Mouse (Mus musculus) retina, postnatal 7 days (tissue): ENCODE measurements around the gene Poc5.

Experiments used
- DNase-seq: peaks from one replicate; pipeline ENCODE4 v3.0.0-alpha.2; 2012; ENCODE audit warnings: low read depth, low spot score

Gene Poc5

DNA sequence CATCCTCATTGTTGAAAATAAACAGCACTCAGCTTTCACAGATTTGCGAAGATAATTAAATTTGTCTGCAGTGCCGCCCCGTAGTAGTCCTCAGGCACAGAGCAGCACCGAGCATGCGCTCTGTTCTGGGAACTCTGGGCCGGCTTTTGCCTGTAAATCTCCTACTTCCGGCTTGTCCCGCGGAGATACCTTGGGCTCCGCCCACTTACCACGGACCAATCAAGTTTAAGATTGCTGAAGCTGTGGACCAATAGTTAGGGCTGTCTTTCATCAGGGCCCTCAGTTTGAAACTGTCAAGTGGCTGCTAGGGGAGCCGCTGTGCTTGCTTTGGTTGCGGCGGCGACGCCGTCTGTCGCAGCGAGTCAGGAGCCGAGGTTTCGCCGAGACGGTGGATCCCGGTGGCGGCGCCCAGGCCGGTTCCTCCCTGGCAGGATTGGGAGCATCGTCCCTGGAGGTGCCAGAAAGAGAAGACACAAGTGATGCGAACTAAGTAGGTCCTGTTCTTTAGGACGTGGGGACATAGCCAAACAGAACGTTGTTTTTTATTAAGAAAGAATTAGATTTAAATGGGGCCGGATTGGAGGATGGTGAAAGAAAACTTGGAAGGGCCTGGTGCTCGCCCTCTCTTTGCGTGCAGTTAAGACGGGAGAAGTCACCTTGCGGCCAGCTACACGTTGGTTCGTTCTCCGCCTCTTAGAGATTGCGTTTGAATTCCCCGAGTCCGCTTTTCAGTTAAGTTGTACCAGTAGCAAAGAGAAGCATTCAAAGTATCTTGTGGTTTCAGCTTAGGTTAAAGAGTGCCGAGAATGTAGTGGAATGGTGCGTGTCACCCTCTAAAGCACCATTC is at the start of gene Poc5:
TSS of gene Poc5 (plus strand) at position 253 of the 847 bp plus-strand sequence.
- DNase-seq = peak; percentile 98

DNA sequence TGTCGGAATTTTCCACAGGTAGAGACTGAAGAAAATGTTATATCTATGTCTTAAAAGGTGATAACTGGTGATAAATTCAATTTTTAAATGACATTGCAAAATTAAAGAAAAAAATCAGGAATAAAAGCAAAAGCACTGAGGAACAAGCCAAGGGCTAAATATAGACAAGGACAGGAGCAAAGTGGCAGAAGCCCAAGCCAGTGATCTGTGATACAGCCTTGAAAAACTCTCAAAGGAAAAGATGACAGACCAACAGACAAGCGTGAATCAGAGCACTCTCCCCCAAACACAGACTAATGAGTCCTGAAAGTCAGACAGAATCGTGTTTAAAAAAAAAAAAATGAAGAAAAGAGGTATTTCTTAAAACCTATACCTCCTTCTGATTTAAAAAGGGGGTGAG is 46.6 kb upstream of the Poc5 start:
- no peak for DNase-seq

DNA sequence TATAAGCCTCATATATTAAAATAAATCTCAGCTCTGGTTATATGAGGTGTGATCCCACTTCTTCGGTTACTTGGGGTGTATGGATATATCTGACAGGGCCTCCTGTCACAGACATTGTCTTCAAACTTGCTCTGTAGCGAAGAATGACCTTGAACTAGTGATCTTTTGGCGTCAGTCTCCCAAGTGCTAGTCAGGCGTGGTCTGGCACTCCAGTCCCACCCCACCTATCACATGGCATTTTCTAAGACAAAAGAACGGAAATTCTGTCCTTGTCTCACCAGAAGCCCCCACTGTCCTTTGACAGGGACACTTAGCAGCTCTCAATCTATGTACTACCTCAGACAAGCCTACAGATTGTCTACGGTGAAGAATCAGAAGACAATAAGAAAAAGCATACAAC is 43.3 kb upstream of the Poc5 start:
- no peak for DNase-seq

DNA sequence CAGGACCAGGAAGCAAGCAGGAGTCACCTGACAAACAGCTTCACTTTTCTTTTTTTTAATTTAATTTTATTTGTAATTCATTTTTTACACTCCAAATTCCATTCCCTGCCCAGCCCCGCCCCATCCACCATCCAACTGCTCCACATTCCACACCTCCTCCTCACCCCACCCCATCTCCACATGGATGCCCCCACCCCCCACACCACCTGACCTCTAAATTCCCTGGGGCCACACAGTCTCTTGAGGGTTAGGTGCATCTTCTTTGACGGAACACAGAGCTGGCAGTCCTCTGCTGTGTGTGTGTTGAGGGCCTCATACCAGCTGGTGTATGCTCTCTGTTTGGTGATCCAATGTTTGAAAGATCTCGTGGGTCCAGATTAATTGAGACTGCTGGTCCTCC is 41.5 kb upstream of the Poc5 start:
- DNase-seq = no peak

DNA sequence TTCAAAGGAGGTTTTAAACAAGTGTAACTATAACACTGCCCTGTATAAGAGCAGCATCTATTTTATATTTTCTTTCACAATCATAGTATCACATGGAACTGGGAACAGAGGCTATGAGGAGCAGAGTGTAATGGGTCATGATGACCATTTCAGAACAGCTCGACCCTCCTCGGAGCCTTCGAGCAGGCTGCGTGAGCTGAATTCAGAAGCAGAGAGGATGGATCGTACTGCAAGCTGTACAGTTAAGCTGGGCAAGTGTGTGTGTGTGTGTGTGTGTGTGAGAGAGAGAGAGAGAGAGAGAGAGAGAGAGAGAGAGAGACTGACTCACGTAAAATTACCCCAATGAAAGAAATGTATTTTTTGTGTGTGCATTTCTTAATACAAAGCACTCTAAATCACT is 37.9 kb upstream of the Poc5 start:
- no peak for DNase-seq

DNA sequence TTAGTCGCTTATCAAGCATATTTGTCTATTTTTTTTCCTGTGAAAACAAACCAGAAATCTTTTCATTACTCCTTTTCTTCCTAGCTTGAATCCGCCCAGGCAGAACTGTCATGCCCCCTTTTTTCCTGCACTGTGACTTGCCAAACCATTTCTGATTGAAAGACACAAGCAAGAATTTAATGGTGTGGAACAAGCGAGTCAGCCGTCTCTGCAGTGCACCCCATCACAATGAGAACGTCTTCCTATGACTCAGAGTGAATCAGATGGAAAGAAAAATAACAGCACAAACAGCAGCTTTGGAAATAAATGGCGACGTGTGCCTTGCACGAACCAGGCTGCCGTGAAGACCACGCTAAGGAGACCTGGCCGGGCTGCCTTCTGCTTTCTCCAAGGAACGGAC is 36.8 kb upstream of the Poc5 start:
- no peak for DNase-seq

DNA sequence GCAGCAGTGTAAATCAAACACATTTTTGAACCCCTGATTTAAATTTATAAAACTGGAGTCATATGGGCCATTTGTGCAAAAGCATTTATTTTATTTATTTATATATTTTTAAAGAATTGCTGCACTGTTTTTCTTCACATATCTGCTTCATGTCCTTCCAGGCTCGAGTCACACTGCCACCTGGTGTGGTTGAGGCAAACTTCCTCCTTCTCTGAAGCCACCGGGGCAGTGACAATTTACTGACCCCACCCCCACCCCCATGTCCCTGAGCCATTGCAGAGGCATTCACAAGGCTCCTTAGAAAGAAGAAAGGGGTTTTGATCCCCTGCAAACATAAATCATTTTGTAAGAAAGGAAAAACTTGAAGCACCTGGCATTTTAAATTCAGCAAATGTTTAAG is 12.6 kb upstream of the Poc5 start:
- no peak for DNase-seq

DNA sequence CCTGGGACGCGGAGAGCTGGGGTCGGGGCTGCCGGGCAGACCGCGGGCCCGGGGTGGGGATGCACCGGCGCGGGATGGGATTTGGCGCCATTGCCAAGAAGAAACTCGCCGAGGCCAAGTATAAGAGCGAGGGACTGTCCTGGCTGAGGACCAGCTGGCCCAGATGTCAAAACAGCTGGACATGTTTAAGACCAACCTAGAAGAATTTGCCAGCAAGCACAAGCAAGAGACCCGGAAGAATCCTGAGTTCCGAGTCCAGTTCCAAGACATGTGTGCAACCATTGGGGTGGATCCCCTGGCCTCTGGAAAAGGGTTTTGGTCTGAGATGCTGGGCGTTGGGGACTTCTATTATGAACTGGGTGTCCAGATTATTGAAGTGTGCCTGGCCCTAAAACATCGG is 11.2 kb upstream of the Poc5 start:
- no peak for DNase-seq

DNA sequence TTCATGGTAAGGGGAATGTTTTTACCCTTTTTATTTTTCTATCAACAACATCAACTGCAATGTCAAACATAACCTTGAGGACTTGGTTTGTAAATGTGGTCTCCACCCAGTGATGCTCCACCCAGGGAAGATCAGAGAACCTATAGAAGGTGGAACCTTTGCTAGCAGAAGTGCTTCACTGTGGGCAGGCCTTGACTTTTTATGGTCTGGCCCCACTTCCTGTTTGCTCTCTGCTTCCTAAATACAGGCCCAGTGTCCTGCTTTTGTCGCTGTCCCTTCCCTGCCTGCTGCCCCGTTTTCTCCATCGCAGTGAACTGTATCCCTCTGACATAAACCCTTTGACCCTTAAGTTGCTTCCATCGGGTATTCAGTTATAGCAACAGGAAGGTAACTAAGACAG is 10.2 kb upstream of the Poc5 start:
- DNase-seq = no peak

DNA sequence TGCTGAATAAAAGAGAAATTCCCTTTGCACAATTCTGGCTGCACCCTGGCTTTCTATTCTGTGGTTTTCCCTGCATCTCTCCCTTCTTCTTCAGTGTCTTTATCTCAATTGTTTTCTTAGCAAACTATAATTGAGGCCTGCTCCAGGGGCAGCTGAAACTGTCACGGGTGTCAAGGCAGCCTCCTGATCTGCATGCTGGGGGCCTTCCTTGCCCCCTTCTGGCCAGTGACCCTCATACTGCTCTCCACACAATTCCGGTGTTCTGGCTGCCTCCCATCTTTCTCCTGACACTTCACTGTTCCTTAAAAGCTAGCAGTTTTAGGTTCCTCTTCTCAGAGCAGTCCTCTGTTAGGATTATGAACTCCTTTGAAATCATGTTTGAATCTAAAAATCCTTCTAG is 1.2 kb downstream of the Poc5 start:
- DNase-seq = no peak

DNA sequence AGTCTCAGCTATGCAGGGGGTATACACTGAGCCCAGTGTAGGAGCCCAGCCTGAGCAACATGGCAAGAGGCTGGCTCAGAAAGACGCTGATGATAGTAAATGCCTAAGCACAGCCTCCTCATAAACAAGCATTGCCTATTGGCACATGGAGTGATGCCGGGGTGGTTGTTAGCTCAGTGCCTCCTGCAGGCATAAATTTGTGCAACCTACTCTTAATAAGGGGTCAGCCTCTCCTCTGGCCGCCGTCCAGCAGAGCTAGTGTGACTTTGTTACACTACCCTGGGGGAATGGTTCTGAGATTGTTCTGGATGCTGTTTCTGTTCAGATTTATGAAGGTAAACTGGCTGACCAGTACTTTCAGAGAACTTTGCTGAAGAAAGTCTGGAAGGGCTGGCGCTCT is 13.2 kb downstream of the Poc5 start:
- DNase-seq = no peak

DNA sequence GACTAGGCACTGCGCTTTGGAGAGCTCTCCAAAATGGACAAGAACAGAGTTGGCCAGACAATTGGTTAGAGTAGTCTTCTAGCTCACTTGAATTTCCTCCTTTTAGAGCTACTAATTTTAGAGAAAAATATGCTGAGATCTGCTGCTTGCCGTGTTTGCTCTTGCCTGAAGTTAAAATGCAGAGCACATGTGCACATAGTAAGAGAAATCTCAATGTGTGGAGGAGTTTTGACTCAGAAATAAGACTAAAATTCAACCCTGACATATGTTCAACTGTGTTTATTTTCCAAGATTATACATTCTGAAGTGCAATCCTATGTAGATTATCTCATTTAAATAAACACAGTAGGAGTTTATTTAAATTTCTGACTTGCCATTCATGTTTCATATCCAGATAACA is 17.4 kb downstream of the Poc5 start:
- DNase-seq = no peak

DNA sequence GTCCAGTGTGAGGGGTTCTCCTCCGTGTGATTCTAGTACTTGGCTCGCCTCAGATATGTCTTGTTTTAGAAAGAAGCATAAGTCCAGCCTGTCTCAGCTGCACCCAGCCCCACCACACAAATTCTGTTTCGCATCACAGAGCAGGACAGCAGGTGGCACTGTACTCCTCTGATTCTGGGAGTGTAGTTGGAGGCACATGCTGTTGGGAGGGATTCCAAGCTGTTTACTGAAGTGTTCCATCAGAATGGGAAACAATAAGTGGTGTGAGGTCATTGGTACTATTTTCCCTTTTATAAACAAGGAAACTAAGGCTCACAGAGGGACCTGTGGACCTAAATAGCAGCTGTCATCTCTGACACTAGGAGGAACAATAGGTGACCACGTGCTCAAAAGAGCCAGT is 18.9 kb downstream of the Poc5 start:
- peak; percentile 53 for DNase-seq

DNA sequence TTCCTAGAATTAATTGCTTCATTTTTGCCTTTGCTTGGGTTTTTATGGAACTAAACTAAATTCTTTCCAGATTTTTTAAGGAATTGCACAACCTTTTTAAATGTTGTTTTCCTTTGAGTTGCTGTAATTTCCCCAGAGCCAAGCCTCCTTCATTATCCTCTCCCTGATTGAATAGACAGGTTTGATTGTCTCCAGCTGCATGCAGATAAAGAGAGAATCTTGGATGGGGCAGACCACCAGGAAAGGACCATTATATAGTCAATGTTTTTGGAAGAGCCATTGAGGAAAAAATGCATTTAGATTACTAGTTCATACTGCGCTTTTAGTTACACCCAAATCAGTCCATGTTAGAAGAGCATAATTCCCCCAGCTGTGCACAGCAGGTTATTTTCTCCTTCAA is 20.7 kb downstream of the Poc5 start:
- DNase-seq = no peak

DNA sequence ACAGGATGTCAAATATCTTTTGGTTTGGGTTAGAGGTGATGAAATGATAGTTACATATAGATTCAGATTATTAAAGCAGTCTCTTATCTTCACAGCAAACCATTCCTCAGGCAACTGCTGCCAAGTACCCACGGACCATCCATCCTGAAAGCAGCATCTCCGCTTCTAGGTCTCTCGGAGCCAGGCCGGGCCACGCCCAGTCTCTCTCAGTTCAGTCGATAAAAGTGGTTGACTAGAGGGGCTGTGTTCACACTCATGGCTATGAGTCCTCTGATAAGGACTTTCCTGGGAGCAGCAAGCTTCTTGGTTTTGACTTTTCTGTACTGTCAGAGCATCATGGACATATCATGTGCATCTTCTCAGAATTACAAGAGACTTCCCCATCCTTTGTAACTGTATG is 26.3 kb downstream of the Poc5 start:
- DNase-seq = no peak

DNA sequence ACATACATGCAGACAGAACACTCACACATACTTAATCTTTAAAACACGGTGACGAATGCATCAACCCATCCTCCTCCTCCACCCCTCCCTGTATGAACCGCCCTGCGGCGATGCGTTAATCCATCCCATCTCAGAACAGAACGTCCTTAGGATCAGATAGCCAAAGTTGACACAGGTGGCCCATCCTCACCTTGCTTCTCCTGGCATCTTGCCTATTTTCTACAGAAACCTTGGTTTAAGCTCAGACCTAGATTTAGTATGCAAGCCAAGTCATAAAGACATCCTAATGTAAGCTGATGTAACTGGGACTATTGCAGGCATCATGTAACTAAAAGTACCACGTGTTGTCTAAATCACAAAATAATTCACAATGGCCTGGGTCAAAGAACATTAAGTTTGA is 28.3 kb downstream of the Poc5 start:
- DNase-seq = no peak

DNA sequence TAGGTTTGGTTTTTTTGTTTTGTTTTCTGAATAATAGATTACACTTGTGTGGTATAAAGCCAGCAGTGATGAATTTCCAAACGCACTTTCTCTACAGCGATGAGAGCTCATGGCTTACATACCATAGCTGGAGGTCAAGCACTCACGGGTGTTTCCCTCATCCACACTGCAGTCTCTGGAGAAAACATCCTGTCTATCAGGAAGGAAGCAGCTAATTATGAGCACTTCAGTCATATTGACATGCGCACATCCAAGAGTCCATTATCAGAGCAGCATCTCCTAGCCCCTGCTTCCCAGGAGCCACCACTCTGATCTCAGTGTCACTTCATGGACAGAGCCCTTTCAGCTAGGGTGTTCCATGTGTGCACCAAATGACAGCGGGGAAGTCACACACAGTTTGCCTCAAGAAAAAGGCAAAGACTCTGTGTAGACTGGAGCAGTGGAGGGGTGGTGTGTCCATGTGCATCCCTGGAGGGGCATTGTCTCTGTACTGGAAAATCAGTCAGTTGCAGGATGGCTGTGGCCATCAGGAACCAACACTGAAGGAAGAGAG is 29.2 kb downstream of the Poc5 start:
- DNase-seq = no peak

DNA sequence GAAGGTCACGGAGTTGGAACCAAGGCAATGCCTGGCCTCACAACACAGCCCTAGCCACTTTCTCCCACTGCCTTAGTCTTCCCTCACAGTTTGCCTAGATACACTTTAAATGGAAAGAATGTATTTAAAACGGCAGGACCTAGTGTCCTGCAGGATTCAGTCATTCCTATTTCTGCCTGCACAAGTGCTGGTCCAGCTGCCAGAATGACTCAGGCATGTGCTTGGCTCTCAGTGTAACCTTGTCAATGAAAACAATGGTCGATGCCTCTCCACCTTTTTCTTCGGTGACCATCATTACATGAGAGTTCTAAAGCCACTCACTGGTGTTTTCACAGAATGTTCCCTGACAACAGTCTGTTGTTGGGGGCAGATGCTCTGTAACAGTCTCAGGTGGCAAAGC is 30.4 kb downstream of the Poc5 start:
- no peak for DNase-seq

DNA sequence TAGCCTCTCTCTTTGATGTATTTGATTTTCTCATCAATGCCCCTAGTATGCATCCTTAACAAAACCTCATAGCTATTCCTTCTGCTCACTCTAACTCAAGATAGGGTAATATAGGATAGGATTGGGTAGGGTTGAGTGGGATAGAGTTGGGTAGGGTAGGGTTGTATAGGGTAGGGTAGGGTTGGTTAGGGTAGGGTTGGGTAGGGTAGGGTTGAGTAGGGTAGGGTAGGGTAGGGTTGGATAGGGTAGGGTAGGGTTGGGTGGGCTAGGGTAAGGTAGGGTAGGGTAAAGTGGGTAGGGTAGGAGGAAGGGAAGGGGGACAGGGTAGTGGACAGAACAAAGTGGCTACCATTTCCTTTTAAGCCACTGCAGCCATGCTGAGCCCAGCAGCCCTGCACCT is 33.1 kb downstream of the Poc5 start:
- DNase-seq = no peak

DNA sequence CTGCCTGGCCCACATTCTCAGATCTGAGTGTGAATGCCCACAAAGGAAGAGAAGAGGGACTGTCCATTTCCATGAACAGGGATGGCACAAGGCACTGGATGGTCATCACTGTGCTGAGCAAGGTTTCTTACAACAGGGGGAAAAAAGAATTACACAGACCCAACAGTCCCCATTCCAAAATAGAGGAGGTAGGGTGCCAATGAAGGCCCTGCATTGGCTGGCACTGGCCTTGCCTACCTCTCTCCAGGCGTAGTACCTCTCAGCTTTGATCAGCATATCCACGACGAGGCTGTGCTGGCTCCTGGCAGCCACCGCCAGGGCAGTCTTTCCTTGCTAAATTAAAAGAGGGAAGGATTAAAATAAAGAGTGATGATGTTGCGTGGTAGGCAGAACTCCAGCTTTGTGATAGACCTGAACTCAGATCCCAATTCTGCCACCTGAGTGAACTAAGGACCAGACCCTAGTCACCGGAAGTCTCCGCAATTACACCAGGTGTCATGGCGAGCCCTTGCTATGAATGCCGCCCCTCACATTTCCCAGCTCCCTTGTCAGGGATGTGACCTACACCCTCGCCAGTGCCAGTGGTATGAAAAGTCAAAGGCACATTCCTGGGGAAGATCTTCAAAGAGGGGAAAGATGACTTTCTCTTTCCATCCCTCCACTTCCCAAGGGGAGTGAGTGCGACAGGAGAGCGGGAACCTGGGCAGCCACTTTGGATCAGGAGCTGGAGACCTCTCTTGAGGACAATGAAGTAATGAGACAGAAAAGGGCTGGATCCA is 36.6 kb downstream of the Poc5 start:
- DNase-seq = no peak

DNA sequence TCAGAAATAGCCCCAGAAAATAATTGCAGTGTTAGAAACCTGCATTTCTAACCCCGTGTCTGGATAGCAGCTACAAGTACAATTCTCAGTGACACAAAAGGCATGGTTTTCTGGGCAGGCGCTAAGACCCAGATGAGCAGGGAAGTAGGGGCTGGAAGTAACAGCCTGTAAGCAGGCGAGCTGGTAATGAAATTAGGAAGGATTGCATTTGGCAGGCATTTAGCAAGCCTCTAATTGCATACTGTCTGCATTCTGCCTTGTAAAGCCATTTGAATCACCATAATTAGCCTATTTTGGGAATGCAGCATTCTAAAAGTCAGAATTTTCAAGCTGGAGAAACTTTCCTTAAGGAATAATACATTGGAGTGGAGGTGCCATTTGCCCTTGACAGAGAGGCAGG is 38.0 kb downstream of the Poc5 start:
- no peak for DNase-seq

DNA sequence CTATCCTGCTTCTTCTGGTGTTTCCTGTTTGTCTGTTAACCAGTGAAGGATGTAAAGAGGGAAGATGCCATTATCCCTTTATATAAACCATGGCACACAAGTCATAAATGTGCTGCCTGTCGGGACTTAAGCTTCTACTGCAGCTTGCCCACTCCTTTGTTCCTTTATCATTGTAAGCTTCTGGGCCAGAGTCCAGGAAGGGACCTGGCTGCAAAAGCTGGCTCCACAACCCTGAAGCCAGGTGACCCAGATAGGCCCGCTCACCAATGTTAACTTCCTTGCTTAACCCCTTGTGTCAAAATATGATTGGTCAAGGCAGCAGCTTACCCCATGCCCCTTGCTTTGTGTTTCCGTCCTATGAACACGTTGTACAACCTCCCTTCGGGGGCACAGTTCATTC is 40.4 kb downstream of the Poc5 start:
- no peak for DNase-seq

DNA sequence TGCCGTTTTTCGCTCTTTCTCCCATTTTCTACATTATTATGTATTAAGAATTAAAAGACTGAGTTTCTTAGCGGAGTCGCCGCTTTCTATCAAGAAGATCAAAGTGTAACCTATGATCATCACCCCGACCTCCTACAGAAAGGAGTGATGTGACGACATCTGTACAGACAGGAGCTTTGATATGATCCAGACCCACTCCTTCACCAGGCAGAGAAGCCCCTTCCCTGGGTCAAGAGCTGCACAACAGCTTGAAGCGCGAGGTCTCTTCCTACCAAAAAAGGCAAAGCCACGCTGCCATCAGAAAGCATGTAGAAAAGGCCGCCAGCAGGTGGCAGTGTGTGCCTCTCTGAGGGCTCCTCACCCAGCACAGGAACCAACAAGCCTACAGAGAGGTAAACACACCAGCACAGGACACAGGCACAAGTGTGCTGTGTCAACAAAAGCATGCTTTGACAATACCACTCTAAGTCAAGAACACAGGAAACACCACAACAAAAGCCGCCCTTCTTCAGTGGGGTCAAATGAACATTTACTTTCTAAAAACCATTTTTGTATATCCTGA is 43.6 kb downstream of the Poc5 start:
- DNase-seq = peak; percentile 76
